Mouse (Mus musculus) heart, postnatal 0 days (tissue): ENCODE data around the gene Akna. TPM values are rescaled to one million over a fixed set of nuclear protein-coding genes. Genes with fewer than 3 reads are reported as not detected.

Source experiments
- ATAC-seq: fragments of 200-750 bp; cut with Nextera tagmentation; 2 replicates; pipeline ENCODE4 v1.8.0; 2017; ENCODE audit warnings: low read depth, moderate number of reproducible peaks, moderate library complexity; ENCODE audit not compliant: insufficient read depth
- DNase-seq: peaks from one replicate; pipeline ENCODE4 v3.0.0-alpha.2; 2016; ENCODE audit warnings: low spot score
- H3K27ac ChIP-seq: fragments of 300-500 bp; sonication (generic); 2 replicates; pipeline ENCODE4 v1.5.1; 2014; ENCODE audit warnings: low read depth, mild to moderate bottlenecking
- H3K27me3 ChIP-seq: fragments of 300-500 bp; sonication (generic); 2 replicates; pipeline ENCODE4 v1.6.1; 2014; ENCODE audit warnings: low read length, mixed read lengths; ENCODE audit not compliant: control insufficient read depth, insufficient read depth
- H3K36me3 ChIP-seq: fragments of 300-500 bp; sonication (generic); replicated peaks from 2 replicates; pipeline ENCODE4 v1.6.1; 2014; ENCODE audit warnings: low read length, mixed read lengths; ENCODE audit not compliant: control insufficient read depth, insufficient read depth
- H3K4me1 ChIP-seq: fragments of 300-500 bp; sonication (generic); 2 replicates; pipeline ENCODE4 v1.6.1; 2014; ENCODE audit warnings: antibody characterized with exemption; ENCODE audit not compliant: control insufficient read depth, insufficient read depth
- H3K4me2 ChIP-seq: fragments of 300-500 bp; sonication (generic); 2 replicates; pipeline ENCODE4 v1.6.1; 2014; ENCODE audit warnings: low read depth, mild to moderate bottlenecking, low read length, moderate library complexity
- H3K4me3 ChIP-seq: fragments of 300-500 bp; sonication (generic); 2 replicates; pipeline ENCODE4 v1.5.1; 2014; ENCODE audit warnings: low read depth, low read length
- H3K9ac ChIP-seq: fragments of 300-500 bp; sonication (generic); replicated peaks from 2 replicates; pipeline ENCODE4 v1.6.1; 2014; ENCODE audit warnings: low read depth, low read length, mixed read lengths
- H3K9me3 ChIP-seq: fragments of 300-500 bp; sonication (generic); replicated peaks from 2 replicates; pipeline ENCODE4 v1.6.1; 2016; ENCODE audit warnings: low read length; ENCODE audit not compliant: control insufficient read depth
- CTCF ChIP-seq: IDR thresholded peaks from 2 replicates; pipeline ENCODE4 v1.5.1; 2016; ENCODE audit warnings: antibody characterized with exemption, control low read depth, low read depth
- EP300 ChIP-seq: IDR thresholded peaks from 2 replicates; pipeline ENCODE4 v1.6.1; 2016; ENCODE audit warnings: antibody characterized with exemption, low read depth
- WGBS: fragments of 180-500 bp; shearing (Covaris S2); extraction: QIAGEN DNeasy Blood & Tissue Kit; methylation state at CpG from one replicate; pipeline ENCODE4 v1.1.7; 2014; 5-methylcytosine and 5-hydroxymethylcytosine counted together
- polyA plus RNA-seq: library from polyadenylated mRNA; unstranded; fragments of >200 nt; fragmentation: Nextera tagmentation; extraction: Ambion mirVana; gene quantifications from 2 replicates; pipeline ENCODE4 v1.2.1, GENCODE M21; 2015
- total RNA-seq: library from RNA; depleted of rRNA; stranded (reverse); fragments of >200 nt; gene quantifications from 2 replicates; pipeline ENCODE4 v1.2.3, GENCODE M21; 2014; ENCODE audit warnings: low replicate concordance

Akna gene
- total and polyA plus RNA-seq, 2 experiments from 2014 or later, result 1.4 to 5.5 TPM

DNA sequence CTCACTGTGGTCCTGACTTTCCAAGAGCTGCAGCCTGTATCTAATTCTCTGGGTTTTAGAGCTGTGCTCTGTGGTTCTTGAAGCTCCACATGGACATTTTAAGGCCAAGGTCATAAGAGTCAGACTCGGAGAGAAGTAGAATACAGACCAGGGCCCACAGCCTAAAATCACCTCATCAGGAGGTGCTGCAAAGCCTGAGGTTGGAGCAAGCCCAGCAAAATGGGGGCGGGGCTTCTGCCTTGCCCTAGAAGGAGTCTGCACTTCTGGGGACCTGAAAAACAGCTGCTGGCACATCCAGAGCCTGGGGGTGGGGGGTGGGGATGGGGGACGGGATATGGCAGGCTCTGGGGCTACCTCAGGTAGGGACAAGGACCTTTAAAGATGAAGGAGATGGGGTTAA is 27.2 kb upstream of the Akna start:
- H3K27me3 ChIP-seq, result no peaks in the 10 kb centered on the region
- ATAC-seq (no peak), DNase-seq (no peak)
- H3K4me1 ChIP-seq, result no peaks in the 10 kb centered on the region
- no peak overlapping the region for H3K27ac ChIP-seq
- TF ChIP-seq EP300 (no peak), CTCF (no peak)
- 39% methylated on average over 3 of the region's 3 CpGs for WGBS
- H3K36me3 ChIP-seq, result no peaks in the 10 kb centered on the region
- no peak overlapping the region for H3K4me2 ChIP-seq
- H3K9me3 ChIP-seq, result no peaks in the 10 kb centered on the region
- no peak overlapping the region for H3K9ac ChIP-seq
- H3K4me3 ChIP-seq, result no peak overlapping the region

- Histone ChIP-seq H3K36me3 (no peaks in the 10 kb centered on the region), H3K4me3 (no peak overlapping the region), H3K9me3 (no peaks in the 10 kb centered on the region), H3K4me1 (peaks cover 11% of the 10 kb centered on the region), H3K4me2 (no peak overlapping the region), H3K27me3 (no peaks in the 10 kb centered on the region), H3K9ac (no peak overlapping the region), H3K27ac (no peak overlapping the region)
- ATAC-seq, result no peak
- DNase-seq, result no peak
- WGBS, result 77% methylated on average over 8 of the region's 8 CpGs
- no peak for TF ChIP-seq EP300
- TF ChIP-seq CTCF, result no peak
Measured at GRCm38 (mm10) chr4:63426308-63426707, 23.2 kb upstream of the Akna start.

- no peaks in the 10 kb centered on the region for H3K27me3 ChIP-seq
- WGBS, result 35% methylated on average over 5 of the region's 5 CpGs
- H3K27ac ChIP-seq, result no peak overlapping the region
- no peak for TF ChIP-seq EP300
- no peak for TF ChIP-seq CTCF
- no peak overlapping the region for H3K4me3 ChIP-seq
- no peak for ATAC-seq
- peaks cover 11% of the 10 kb centered on the region for H3K4me1 ChIP-seq
- no peak overlapping the region for H3K9ac ChIP-seq
- H3K4me2 ChIP-seq, result no peak overlapping the region
- DNase-seq, result no peak
- no peaks in the 10 kb centered on the region for H3K36me3 ChIP-seq
- H3K9me3 ChIP-seq, result no peaks in the 10 kb centered on the region
Measured at GRCm38 (mm10) chr4:63423811-63424210, 20.7 kb upstream of the Akna start.

- H3K4me2 ChIP-seq, result no peak overlapping the region
- ATAC-seq (no peak), DNase-seq (no peak)
- H3K27me3 ChIP-seq, result peaks cover under 1% of the 10 kb centered on the region; the same call in 1 of the 2 replicates
- WGBS, result 53% methylated on average over 1 of the region's 1 CpGs
- peaks cover 11% of the 10 kb centered on the region for H3K4me1 ChIP-seq
- H3K36me3 ChIP-seq, result no peaks in the 10 kb centered on the region
- H3K9ac ChIP-seq, result no peak overlapping the region
- TF ChIP-seq CTCF (no peak), EP300 (no peak)
- no peaks in the 10 kb centered on the region for H3K9me3 ChIP-seq
- no peak overlapping the region for H3K4me3 ChIP-seq
- H3K27ac ChIP-seq, result no peak overlapping the region
Measured at GRCm38 (mm10) chr4:63423231-63423630, 20.1 kb upstream of the Akna start.

GRCm38 (mm10) chr4:63420143-63420920 is 17.2 kb upstream of the Akna start:
- no peaks in the 10 kb centered on the region for H3K9me3 ChIP-seq
- peaks cover 11% of the 10 kb centered on the region for H3K4me1 ChIP-seq
- no peaks in the 10 kb centered on the region for H3K36me3 ChIP-seq
- no peak for ATAC-seq
- H3K27me3 ChIP-seq, result peaks cover 6% of the 10 kb centered on the region; the same call in 1 of the 2 replicates
- 53% methylated on average over 14 of the region's 14 CpGs for WGBS
- no peak overlapping the region for H3K4me3 ChIP-seq
- TF ChIP-seq CTCF (no peak), EP300 (no peak)
- no peak overlapping the region for H3K9ac ChIP-seq
- DNase-seq, result no peak
- no peak overlapping the region for H3K27ac ChIP-seq
- no peak overlapping the region for H3K4me2 ChIP-seq

GRCm38 (mm10) chr4:63418270-63418669 is 15.1 kb upstream of the Akna start:
- DNase-seq, result no peak
- Histone ChIP-seq H3K9me3 (no peaks in the 10 kb centered on the region), H3K4me2 (no peak overlapping the region), H3K27ac (no peak overlapping the region), H3K36me3 (no peaks in the 10 kb centered on the region), H3K4me1 (peaks cover 5% of the 10 kb centered on the region; the same call in 1 of the 2 replicates), H3K9ac (no peak overlapping the region), H3K27me3 (peaks cover 6% of the 10 kb centered on the region; the same call in 1 of the 2 replicates), H3K4me3 (no peak overlapping the region)
- WGBS, result 85% methylated on average over 11 of the region's 11 CpGs
- ATAC-seq, result no peak
- no peak for TF ChIP-seq EP300
- no peak for TF ChIP-seq CTCF
